Comparison of ENCODE assay signal across 1 mouse cellular context in the genomic region with DNA sequence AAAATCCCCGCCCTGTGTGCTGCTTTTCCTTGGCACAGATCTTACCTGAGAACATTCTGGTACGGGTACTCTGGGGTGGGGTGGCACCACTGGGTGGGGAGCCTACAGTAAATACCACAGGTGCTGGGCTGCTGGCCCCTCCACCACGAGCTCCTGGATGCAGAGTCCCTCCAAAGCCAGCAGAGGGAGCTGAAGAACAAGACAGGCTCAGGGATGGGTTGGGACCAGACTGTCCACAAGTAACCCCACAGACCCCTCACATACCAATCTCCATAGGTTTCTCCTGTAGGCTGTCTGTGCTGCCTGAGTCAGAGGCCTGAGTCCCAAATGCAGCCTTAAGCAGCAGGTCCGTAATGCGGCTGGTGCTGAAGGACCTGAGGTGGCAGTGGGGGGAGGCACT.
TF ChIP-seq lines count a peak whose summit lies in the region.

No protein-coding gene starts in this region.

TF ChIP-seq in ES-E14, 5 proteins besides CTCF, POLR2A, EP300 and RAD21:
- TF ChIP-seq CHD2 (IDR thresholded peaks at IDR 0.05; ENCODE audit: low read depth, low read length) = no peak
- TF ChIP-seq MAFK (IDR thresholded peaks at IDR 0.05; ENCODE audit: insufficient read depth, low read depth, low read length) = no peak
- TF ChIP-seq ZC3H11A (IDR thresholded peaks at IDR 0.05; ENCODE audit: borderline replicate concordance, low read depth, low read length) = peak; percentile 24; the same call in 1 of the 2 replicates
TF ChIP-seq in ES-E14: peak in this region for 1.
